Mouse (Mus musculus): ENCODE measurements at regions not wholly inside any gene's neighbourhood (a gene's known extent, or its start where the extent isn't known, plus 50 kb on each side); places are given as distances from the start of the nearest gene placed in this dataset.

DNA sequence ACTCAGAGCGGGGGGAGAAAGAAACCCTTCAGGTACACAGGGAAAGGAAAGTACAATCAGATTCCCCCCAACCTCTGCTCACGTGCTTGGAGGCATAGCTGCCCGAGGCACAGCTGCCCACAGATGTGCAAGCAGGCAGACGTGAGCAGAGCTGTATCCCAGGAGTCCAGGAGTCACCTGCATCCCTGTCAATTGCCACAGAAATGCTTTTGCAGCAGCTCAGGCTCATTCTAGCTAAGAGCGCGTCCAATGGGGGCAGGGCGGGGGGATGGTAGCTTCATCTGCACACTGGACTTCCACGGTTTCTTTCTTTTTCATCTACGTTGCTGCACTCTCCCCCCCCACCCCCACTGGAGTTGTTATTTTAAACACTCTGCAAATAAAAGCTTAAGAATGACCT, 66.0 kb upstream of the Fat4 start:
- Histone ChIP-seq H3K9ac (ENCODE audit: low read length) (no peak overlapping the region), H3K4me3 (ENCODE audit: control insufficient read depth in 1 of 2, insufficient read depth in 1 of 2, low read depth in 1 of 2, low read length in 2 of 2) (no peak overlapping the region), H3K9me3 (ENCODE audit: control insufficient read depth, low read length) (no peaks in the 10 kb centered on the region), H3K4me2 (ENCODE audit: low read length) (no peak overlapping the region), H3K36me3 (ENCODE audit: control insufficient read depth, insufficient read depth, low read length) (no peaks in the 10 kb centered on the region), H3K27ac (replicated peaks in 1 of 2; ENCODE audit: control insufficient read depth in 1 of 2, insufficient read depth in 1 of 2, low read depth in 2 of 2, low read length in 2 of 2) (no peak overlapping the region), H3K4me1 (ENCODE audit: control insufficient read depth in 2 of 2, insufficient read depth in 2 of 2, low read length in 2 of 2) (no peaks in the 10 kb centered on the region), H3K27me3 (ENCODE audit: control insufficient read depth, insufficient read depth, low read length) (no peaks in the 10 kb centered on the region)
- ATAC-seq (ENCODE audit: insufficient number of reproducible peaks, insufficient read depth, low FRiP score, low read depth): no peak
- WGBS: 67% methylated on average over 9 of the region's 9 CpGs

DNA sequence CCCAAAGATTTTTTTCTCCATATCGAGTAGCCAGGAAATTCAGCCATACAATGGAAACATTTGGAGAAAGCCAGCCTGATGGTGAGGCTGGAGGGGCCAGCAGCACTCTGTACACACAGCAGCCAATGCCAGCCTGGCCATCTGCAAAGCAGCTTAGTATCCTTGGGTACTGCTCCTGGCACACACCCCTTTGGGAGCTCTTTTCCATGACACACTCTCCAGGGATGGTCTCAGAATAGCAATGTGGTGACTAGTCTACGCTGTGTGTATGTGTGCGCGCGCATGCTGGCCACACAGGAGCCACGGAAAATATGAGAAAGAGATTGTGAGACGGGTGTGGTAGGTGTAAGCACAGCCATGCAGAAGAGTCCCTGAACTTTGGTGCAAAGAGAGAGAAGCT, 66.4 kb upstream of the Fat4 start:
- H3K4me3 ChIP-seq (ENCODE audit: control insufficient read depth in 1 of 2, insufficient read depth in 1 of 2, low read depth in 1 of 2, low read length in 2 of 2): no peak overlapping the region
- no peak overlapping the region for H3K4me2 ChIP-seq (ENCODE audit: low read length)
- no peaks in the 10 kb centered on the region for H3K27me3 ChIP-seq (ENCODE audit: control insufficient read depth, insufficient read depth, low read length)
- H3K36me3 ChIP-seq (ENCODE audit: control insufficient read depth, insufficient read depth, low read length): no peaks in the 10 kb centered on the region
- 66% methylated on average over 7 of the region's 7 CpGs for WGBS
- no peak for ATAC-seq (ENCODE audit: insufficient number of reproducible peaks, insufficient read depth, low FRiP score, low read depth)
- no peak overlapping the region for H3K27ac ChIP-seq (replicated peaks in 1 of 2; ENCODE audit: control insufficient read depth in 1 of 2, insufficient read depth in 1 of 2, low read depth in 2 of 2, low read length in 2 of 2)
- no peak overlapping the region for H3K9ac ChIP-seq (ENCODE audit: low read length)
- no peaks in the 10 kb centered on the region for H3K9me3 ChIP-seq (ENCODE audit: control insufficient read depth, low read length)
- no peaks in the 10 kb centered on the region for H3K4me1 ChIP-seq (ENCODE audit: control insufficient read depth in 2 of 2, insufficient read depth in 2 of 2, low read length in 2 of 2)

DNA sequence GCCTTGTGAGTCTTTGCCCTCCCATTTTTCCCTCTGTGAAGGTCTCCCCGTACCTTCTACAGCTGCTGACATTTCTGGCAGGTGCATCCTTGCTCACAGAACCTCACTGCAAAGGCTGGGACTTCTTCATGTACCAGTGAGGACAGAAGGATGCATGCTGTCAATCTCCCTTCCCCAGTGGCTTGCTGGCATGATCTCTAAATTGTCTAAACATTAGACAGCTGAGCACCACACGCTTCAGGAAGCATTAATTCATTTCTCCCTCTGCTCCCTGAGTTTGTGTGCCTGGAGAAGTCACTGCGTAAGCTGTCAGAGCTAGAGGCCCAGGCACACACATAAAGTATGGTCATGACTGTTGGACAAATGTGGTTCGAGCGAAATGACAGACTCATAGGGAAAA, 69.1 kb upstream of the Fat4 start:
- ATAC-seq (ENCODE audit: insufficient number of reproducible peaks, insufficient read depth, low FRiP score, low read depth): no peak
- no peaks in the 10 kb centered on the region for H3K36me3 ChIP-seq (ENCODE audit: control insufficient read depth, insufficient read depth, low read length)
- 84% methylated on average over 5 of the region's 5 CpGs for WGBS

DNA sequence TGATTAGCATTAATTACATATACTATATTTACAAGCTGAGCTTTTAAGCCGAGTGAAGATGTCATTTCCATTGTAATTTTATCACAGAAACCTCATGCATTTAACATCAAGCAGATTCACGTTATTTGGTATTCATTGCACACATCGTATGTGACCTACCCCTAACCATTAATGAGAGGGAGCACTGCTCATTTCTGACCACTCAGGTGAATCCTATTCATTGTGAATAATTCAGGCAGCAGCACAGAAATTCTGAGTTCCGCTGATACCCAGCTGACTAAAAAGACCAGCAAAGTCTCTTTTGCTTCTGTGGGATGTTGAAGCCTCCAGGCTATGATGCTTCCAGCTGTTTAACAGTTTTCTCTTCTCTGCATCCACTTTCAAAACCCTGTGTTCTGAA, 74.3 kb upstream of the Fat4 start:
- H3K9ac ChIP-seq (ENCODE audit: low read length): no peak overlapping the region
- H3K4me1 ChIP-seq (ENCODE audit: control insufficient read depth in 2 of 2, insufficient read depth in 2 of 2, low read length in 2 of 2): no peaks in the 10 kb centered on the region
- no peaks in the 10 kb centered on the region for H3K36me3 ChIP-seq (ENCODE audit: control insufficient read depth, insufficient read depth, low read length)
- ATAC-seq (ENCODE audit: insufficient number of reproducible peaks, insufficient read depth, low FRiP score, low read depth): no peak
- no peaks in the 10 kb centered on the region for H3K9me3 ChIP-seq (ENCODE audit: control insufficient read depth, low read length)
- H3K27me3 ChIP-seq (ENCODE audit: control insufficient read depth, insufficient read depth, low read length): no peaks in the 10 kb centered on the region
- H3K4me3 ChIP-seq (ENCODE audit: control insufficient read depth in 1 of 2, insufficient read depth in 1 of 2, low read depth in 1 of 2, low read length in 2 of 2): no peak overlapping the region
- no peak overlapping the region for H3K4me2 ChIP-seq (ENCODE audit: low read length)
- no peak overlapping the region for H3K27ac ChIP-seq (replicated peaks in 1 of 2; ENCODE audit: control insufficient read depth in 1 of 2, insufficient read depth in 1 of 2, low read depth in 2 of 2, low read length in 2 of 2)
- 87% methylated on average over 4 of the region's 4 CpGs for WGBS

More for the DNA sequence above, 69.1 kb upstream of the Fat4 start:
- no peak overlapping the region for H3K4me2 ChIP-seq (ENCODE audit: low read length)
- no peaks in the 10 kb centered on the region for H3K9me3 ChIP-seq (ENCODE audit: control insufficient read depth, low read length)
- H3K4me1 ChIP-seq (ENCODE audit: control insufficient read depth in 2 of 2, insufficient read depth in 2 of 2, low read length in 2 of 2): no peaks in the 10 kb centered on the region
- H3K27me3 ChIP-seq (ENCODE audit: control insufficient read depth, insufficient read depth, low read length): no peaks in the 10 kb centered on the region
- no peak overlapping the region for H3K27ac ChIP-seq (replicated peaks in 1 of 2; ENCODE audit: control insufficient read depth in 1 of 2, insufficient read depth in 1 of 2, low read depth in 2 of 2, low read length in 2 of 2)
- no peak overlapping the region for H3K9ac ChIP-seq (ENCODE audit: low read length)
- no peak overlapping the region for H3K4me3 ChIP-seq (ENCODE audit: control insufficient read depth in 1 of 2, insufficient read depth in 1 of 2, low read depth in 1 of 2, low read length in 2 of 2)

DNA sequence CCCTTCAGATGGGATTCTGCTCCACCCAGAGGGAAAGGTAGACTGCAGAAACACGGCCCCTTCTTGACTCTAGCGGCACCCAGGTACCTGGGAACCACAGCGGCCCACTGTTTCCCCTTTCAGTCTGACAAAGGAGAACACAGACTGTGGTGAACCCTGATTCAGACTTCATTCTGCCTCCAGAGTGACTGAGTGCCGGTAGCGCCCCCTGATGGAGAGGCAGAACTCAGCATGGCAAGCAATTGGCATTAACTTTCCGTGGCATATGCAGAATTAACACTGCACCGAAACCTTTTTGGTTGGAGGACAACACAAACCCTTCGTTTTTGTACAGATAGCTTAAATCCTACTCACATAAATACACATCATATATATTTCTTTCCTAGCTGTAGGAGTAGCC, 75.1 kb upstream of the Fat4 start:
- Histone ChIP-seq H3K9me3 (ENCODE audit: control insufficient read depth, low read length) (no peaks in the 10 kb centered on the region), H3K9ac (ENCODE audit: low read length) (no peak overlapping the region), H3K4me3 (ENCODE audit: control insufficient read depth in 1 of 2, insufficient read depth in 1 of 2, low read depth in 1 of 2, low read length in 2 of 2) (no peak overlapping the region), H3K4me2 (ENCODE audit: low read length) (no peak overlapping the region), H3K27me3 (ENCODE audit: control insufficient read depth, insufficient read depth, low read length) (no peaks in the 10 kb centered on the region), H3K36me3 (ENCODE audit: control insufficient read depth, insufficient read depth, low read length) (no peaks in the 10 kb centered on the region), H3K27ac (replicated peaks in 1 of 2; ENCODE audit: control insufficient read depth in 1 of 2, insufficient read depth in 1 of 2, low read depth in 2 of 2, low read length in 2 of 2) (no peak overlapping the region), H3K4me1 (ENCODE audit: control insufficient read depth in 2 of 2, insufficient read depth in 2 of 2, low read length in 2 of 2) (no peaks in the 10 kb centered on the region)
- WGBS: 84% methylated on average over 8 of the region's 8 CpGs
- ATAC-seq (ENCODE audit: insufficient number of reproducible peaks, insufficient read depth, low FRiP score, low read depth): no peak

DNA sequence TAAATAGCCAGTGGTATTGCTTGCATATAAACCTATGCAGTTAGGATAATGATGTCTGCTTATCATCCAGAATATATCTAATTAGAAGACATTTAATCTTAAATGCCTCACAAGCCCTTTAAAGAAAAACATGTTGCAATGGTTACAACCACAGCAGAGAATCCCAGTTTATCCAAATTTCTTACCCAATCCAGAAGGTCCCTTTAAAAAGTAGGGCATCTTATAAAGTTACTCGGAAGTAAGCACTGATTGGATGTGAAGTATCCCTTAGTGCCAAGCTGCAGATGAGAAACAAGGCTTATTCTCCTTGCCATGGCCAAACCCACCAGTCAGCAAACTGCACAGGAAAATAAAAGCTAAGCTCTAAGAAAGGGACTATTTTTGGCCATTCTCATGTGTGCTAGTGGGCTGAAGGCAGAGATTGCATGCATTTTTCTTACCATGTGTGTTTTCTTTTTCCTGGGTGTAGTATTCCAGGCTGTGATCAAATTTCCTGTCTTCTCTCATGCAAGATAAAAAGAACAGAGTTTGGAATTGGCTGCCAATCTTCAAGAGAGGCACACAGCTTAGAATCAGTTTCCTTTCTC, 80.2 kb upstream of the Fat4 start:
- Histone ChIP-seq H3K27ac (replicated peaks in 1 of 2; ENCODE audit: control insufficient read depth in 1 of 2, insufficient read depth in 1 of 2, low read depth in 2 of 2, low read length in 2 of 2) (no peak overlapping the region), H3K36me3 (ENCODE audit: control insufficient read depth, insufficient read depth, low read length) (no peaks in the 10 kb centered on the region), H3K4me3 (ENCODE audit: control insufficient read depth in 1 of 2, insufficient read depth in 1 of 2, low read depth in 1 of 2, low read length in 2 of 2) (no peak overlapping the region), H3K9ac (ENCODE audit: low read length) (no peak overlapping the region), H3K9me3 (ENCODE audit: control insufficient read depth, low read length) (no peaks in the 10 kb centered on the region), H3K4me2 (ENCODE audit: low read length) (no peak overlapping the region), H3K27me3 (ENCODE audit: control insufficient read depth, insufficient read depth, low read length) (no peaks in the 10 kb centered on the region), H3K4me1 (ENCODE audit: control insufficient read depth in 2 of 2, insufficient read depth in 2 of 2, low read length in 2 of 2) (no peaks in the 10 kb centered on the region)
- ATAC-seq (ENCODE audit: insufficient number of reproducible peaks, insufficient read depth, low FRiP score, low read depth): no peak
- 70% methylated on average over 1 of the region's 1 CpGs for WGBS

DNA sequence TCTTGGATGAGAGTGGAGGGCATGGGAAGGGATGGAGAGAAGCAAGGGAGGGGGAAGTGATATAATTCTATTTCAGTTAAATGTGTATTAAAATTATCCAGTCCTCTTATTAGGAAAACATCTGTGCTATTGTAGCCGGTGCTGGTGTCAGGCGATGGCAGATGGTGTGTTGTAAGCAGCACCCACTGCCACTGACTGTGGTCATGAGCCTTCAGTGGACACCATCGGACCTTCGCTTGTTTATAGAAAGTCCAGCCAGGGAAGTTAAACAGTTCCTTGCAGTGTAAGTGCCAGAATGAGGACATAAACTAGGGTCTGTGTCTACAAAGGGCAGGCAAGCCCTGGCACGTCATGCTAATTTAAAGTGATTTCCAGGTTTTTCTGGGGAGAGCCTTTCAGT, 80.7 kb upstream of the Fat4 start:
- Histone ChIP-seq H3K4me3 (ENCODE audit: control insufficient read depth in 1 of 2, insufficient read depth in 1 of 2, low read depth in 1 of 2, low read length in 2 of 2) (no peak overlapping the region), H3K27ac (replicated peaks in 1 of 2; ENCODE audit: control insufficient read depth in 1 of 2, insufficient read depth in 1 of 2, low read depth in 2 of 2, low read length in 2 of 2) (no peak overlapping the region), H3K4me2 (ENCODE audit: low read length) (no peak overlapping the region), H3K27me3 (ENCODE audit: control insufficient read depth, insufficient read depth, low read length) (no peaks in the 10 kb centered on the region), H3K36me3 (ENCODE audit: control insufficient read depth, insufficient read depth, low read length) (no peaks in the 10 kb centered on the region), H3K4me1 (ENCODE audit: control insufficient read depth in 2 of 2, insufficient read depth in 2 of 2, low read length in 2 of 2) (no peaks in the 10 kb centered on the region), H3K9ac (ENCODE audit: low read length) (no peak overlapping the region), H3K9me3 (ENCODE audit: control insufficient read depth, low read length) (no peaks in the 10 kb centered on the region)
- WGBS: 82% methylated on average over 5 of the region's 5 CpGs
- no peak for ATAC-seq (ENCODE audit: insufficient number of reproducible peaks, insufficient read depth, low FRiP score, low read depth)

DNA sequence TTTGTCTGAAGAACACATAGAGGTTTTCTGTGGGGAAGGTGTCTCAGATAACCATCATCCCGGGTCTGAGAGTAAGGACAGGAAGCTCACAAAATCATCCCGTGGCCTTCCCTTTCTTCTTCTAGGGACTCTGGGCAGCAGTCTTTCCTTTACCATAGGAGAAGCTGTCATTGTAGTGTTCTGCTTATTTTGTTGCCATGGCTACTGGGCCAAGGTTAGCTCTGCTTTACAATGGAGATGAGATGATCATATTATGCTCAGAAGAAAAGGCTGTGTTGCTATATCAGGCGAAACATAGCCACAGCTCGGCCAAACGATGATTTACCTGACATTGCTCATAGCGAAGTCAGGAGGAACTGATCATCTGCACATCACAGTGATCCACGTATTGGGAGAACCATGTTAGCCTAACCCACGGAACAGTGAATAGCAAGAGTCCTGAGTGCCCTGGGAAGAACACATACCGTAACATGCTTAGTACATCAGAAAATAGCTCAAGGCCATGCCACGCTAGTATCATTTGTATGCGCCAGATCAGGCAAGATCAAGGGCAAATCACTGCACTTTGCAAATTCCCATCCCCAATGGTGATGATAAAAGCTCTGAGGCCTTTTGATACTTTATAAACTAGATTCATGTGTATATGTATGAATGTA, 91.0 kb upstream of the Fat4 start:
- ATAC-seq (ENCODE audit: insufficient number of reproducible peaks, insufficient read depth, low FRiP score, low read depth): no peak
- Histone ChIP-seq H3K4me1 (ENCODE audit: control insufficient read depth in 2 of 2, insufficient read depth in 2 of 2, low read length in 2 of 2) (no peaks in the 10 kb centered on the region), H3K27me3 (ENCODE audit: control insufficient read depth, insufficient read depth, low read length) (no peaks in the 10 kb centered on the region), H3K9me3 (ENCODE audit: control insufficient read depth, low read length) (no peaks in the 10 kb centered on the region), H3K4me2 (ENCODE audit: low read length) (no peak overlapping the region), H3K9ac (ENCODE audit: low read length) (no peak overlapping the region), H3K36me3 (ENCODE audit: control insufficient read depth, insufficient read depth, low read length) (no peaks in the 10 kb centered on the region), H3K4me3 (ENCODE audit: control insufficient read depth in 1 of 2, insufficient read depth in 1 of 2, low read depth in 1 of 2, low read length in 2 of 2) (no peak overlapping the region), H3K27ac (replicated peaks in 1 of 2; ENCODE audit: control insufficient read depth in 1 of 2, insufficient read depth in 1 of 2, low read depth in 2 of 2, low read length in 2 of 2) (no peak overlapping the region)
- 81% methylated on average over 11 of the region's 11 CpGs for WGBS
